Mouse (Mus musculus): ENCODE results near the gene Plagl1.

DNA sequence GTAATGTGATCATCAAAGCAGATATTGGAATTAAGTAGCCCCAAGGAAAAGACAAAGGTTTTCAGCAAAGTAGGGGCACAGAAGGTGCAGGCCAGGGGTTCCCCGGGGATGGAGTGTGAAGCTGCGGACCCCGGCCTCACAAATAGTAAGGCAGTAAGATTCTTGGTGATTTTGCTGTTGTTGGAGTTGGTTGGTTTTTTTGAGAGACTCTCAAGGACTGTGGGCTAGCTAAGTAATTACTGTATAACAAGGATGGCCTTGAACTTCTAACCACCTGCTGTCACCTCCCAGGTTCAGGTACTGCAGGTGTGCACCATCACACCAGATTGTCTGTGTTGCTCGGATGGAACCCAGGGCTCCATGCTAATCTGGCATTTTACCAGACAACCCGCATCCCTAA is 30.9 kb upstream of the Plagl1 start:
- no peak for TF ChIP-seq CTCF (IDR thresholded peaks at IDR 0.05; ENCODE audit: low read depth)
- no peak for TF ChIP-seq EP300 (IDR thresholded peaks at IDR 0.05; ENCODE audit: low read depth)

Data from heart, postnatal 0 days (tissue).